Mouse (Mus musculus) MEL-GATA-1-ER (cell line): ENCODE data around the gene Cpxm1.
A peak's percentile ranks its signal among the peaks of the same experiment; 100 is the strongest.
"Not testable (repeated sequence)": the region's sequence is repeated elsewhere in the genome, so short reads cannot be mapped to it uniquely, and the experiment has no call there.

ENCODE experiments used
- DNase-seq: peaks from one replicate; pipeline ENCODE4 v3.0.0-alpha.2; 2012; ENCODE audit warnings: low read depth; ENCODE audit errors: extremely low read depth

The Cpxm1 gene

GRCm38 (mm10) chr2:130404939-130405338 is 7.6 kb upstream of the Cpxm1 start, which contains the start of the genes Gm28372 and 1700020A23Rik:
Gene Gm28372, plus strand, starts transcription at chr2:130405239.
Gene 1700020A23Rik, plus strand, starts transcription at chr2:130405259.
- no peak for DNase-seq

DNA sequence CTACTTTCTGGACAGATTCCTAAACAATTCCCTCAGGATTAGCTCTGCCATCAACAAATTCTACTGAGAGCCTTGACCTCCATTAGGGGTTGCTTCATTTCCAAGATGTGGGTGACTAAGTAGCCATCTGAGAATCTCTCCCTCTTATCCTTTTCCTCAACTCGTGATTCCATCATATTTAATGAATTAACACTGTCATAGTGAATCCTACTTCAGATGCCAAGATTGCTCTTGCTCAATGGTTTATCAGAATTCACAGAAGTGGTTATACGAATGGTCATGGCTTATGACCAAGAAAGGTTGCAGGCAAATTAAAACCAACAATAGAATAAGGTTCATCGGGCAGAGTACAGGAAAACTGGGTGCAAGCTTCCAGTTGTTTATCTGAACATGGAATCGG is 4.5 kb upstream of the Cpxm1 start:
- no peak for DNase-seq

DNA sequence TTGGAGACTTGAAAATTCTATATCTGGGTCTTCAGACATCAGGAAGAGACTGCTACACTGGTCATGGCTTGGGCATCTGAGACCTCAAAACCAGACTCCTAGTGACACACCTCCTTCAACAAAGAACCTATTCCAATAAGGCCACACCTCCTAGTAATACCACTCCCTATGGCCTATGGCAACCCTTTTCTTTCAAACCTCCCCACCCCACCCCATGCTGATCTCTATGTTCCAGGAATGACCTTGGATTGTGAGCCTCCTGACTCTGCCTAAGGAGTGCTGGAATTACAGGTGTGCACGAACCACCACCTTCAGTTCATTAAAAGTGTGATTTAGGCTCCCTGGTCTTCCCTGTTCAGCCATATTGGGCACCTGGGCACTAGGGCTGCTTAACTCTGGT is 2.7 kb upstream of the Cpxm1 start:
- no peak for DNase-seq

DNA sequence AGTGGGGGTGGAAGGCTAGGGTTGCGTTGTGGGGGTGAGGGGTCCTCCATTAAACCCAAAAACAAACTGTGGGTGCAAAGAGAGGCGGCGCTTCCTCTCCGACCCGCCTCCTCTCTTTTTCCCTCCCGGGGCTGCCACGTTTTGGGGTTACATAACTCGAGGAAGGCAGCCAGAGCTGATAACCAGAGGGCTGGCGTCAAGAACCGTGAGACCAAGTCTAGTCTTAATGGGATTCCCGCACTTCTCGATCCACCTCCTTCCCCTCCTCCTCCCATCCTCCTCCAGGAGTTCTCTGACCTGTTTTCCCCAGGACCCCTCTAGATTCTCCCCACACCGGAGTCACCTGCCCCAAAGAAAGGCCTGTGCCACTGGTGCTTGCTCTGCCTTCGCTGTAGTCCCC is 717 bp upstream of the Cpxm1 start:
- DNase-seq, result peak; percentile 31

GRCm38 (mm10) chr2:130395696-130396095 is 1.7 kb downstream of the Cpxm1 start:
- no peak for DNase-seq

GRCm38 (mm10) chr2:130392836-130393235 is 4.5 kb downstream of the Cpxm1 start:
- DNase-seq, result no peak

DNA sequence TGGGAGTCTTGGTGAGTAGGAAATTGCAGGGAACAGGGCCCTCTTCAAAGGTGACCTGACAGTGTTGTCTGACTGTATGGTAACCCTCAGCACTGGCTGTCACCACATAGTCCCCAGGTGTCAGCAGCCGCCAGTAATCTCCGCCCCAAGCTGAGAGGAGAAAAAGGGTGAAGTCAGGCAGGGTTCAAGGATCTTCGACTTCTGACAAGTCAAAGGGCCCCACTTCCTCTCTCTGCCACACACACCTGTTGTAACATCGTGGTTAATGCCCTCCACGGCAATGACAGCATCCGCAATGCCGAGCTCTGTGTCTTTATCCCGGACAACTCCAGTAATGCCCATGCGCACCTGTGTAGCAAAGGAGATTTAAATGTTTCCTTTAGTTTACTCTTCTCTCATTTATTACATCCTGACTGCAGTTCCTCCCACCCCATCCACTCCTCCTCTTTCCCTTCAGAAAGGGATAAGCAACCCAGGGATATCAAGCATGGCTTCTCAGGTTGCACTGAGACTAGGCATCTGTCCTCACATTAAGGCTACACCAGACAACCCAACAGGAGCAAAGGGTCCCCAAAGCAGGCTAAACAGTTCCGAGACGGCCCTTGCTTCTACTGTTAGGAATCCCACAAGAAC is 6.3 kb downstream of the Cpxm1 start:
- DNase-seq, result no peak

DNA sequence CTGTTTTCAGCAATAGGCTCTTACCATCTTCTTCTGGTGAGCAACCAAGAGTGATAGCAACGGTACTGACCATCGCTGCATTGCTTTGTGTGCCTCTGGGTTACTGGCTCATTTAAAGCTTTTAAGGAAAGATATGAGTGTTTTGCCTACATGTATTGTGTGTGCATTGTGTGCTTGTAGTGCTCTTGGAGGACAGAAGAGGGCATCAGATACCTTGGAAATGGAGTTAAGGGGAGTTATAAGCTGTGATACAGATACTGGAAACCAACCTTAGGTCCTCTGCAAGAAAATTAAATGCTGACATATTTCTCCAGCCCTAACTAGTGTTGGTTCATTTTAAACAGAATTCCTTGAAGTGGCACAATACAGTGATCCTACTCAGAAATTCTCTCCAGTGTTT is 8.6 kb downstream of the Cpxm1 start:
- DNase-seq, result peak; percentile 37

- DNase-seq, result no peak
These were observed 11.2 kb downstream of the Cpxm1 start for GRCm38 (mm10) chr2:130386212-130386611.

DNA sequence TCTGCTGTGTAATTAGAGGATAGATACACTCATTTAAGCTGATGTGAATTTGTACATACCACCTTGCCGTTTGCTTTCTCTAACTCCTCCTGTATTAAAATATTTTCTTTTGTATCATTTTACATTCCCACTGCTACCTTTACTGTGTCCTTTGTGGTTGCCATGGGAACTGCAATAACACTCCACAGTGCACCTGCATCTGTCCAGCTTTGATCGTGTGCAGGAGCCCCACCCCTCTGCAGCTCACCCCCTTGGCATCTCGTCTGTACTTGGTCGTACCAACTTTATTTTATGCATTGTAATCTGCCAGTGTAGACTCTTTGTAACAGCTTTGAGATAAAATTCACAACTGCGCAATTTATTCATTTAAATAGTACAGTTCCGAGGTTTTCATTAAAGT is 13.5 kb downstream of the Cpxm1 start:
- no peak for DNase-seq

DNA sequence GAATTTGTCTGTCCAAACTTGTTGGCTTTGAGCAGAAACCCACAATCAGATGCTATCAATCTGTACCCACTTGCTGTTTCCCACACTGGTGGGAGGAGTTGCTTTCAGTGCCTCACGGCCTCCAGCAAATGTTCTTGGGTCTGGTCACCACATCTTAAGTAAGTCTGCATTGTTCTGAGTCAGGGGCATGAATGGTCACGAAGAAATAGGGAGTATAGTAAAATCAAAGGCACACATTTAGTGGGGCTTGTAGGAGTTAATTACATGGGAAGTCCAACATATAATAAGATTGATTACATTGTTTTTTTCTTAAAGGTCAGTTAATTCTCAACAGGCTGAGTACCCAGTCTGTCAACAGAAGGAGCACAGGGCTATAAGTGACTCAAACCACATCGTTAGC is 14.2 kb downstream of the Cpxm1 start:
- no peak for DNase-seq

DNA sequence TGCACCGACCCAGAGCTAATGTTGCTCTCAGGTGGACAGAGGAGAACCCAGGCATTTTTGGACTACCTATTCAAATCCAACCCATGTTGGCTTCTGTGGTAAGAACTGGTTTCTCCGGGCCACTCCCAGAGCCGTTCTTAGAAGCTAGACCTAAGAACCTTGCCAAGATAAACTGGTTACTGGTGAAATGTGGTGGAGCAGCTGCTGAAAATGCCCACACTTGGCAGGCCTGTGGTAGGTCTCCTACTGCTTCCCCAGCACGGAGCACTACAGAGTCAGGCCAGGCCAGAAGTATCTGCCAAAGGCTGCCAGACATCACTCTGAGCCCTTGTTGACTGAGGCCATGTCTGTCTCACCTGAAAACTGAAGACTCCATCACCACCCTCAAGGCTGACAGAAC is 22.4 kb downstream of the Cpxm1 start:
- no peak for DNase-seq

DNA sequence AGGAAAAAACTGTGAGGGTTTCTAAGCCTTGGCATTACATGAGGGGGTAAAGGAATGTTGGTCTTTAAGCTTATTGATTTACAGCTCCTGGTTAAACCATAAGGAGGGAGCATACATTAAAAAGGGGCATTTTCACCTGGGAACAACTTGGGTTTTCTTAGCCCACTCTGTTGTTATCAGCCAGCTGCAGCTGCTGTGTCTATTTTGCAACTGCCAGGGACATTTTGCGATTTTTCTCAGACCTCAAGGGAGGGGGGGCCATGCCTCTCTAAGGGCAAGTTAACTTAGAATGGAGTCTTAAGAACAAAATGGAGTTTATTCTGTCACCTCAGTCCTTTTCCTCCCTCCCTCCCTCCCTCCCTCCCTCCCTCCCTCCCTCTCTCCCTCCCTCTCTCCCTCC is 24.3 kb downstream of the Cpxm1 start:
- DNase-seq, result not testable (repeated sequence)

DNA sequence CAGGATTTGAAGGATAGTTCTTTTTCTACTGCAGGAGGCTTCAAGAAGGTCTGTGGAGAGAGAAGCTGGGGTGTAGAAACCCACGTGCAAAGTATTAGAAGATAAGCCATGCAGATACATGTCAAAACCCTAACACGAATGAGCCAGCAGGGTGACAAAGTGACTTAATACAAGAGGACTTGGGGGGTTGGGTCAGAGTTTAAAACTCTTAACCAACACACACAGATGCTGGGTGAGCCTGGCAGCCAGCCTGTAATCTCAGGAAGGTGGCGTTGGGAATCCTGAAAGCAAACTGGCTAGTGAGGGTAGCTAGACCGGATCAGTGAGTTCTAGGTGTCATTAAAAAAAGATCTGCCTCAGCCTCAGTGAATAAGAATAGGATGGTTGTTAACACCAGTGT is 30.0 kb downstream of the Cpxm1 start:
- no peak for DNase-seq

- DNase-seq, result no peak
These were observed 31.9 kb downstream of the Cpxm1 start for GRCm38 (mm10) chr2:130365211-130366094.

- DNase-seq, result no peak
These were observed 34.8 kb downstream of the Cpxm1 start for GRCm38 (mm10) chr2:130362511-130363026.

GRCm38 (mm10) chr2:130358852-130359251 is 38.5 kb downstream of the Cpxm1 start:
- no peak for DNase-seq

DNA sequence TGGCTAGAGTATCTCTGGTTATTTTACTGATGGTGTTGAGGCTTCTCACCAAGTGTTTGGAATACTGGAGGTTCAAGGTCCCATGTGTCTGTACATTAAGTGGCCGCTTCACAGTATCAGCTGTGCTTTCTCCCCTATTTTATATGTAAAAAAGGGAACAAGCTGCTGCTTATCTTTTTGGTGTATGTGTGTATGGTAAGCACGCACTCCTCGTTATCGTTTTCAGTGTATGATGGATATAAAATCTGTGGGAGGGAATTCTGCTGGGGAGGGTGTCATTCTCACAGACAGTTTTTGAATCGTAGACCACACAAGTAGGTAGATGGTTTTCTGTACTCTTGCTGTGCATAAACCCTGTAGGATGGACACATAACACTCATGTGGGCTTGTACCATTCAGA is 39.8 kb downstream of the Cpxm1 start:
- DNase-seq, result no peak

DNA sequence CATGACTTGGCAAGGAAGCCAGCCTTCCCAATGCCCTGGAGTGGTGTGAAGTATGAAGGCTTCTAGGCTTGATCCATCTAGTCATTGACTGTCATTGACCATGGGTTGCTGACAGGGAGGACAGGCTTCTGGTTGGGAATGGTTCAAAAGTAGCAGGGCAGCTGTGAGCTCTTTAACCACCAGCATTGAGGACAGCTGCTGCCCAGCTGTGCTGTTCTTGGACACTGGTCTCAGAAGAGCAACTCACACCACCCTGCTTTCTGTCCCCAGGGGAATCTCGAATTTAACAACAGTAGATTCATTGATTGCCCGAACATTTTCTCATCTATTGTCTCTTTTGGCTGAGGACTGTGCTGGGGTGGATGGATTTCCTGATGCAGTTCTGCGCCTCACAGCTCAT is 43.5 kb downstream of the Cpxm1 start:
- DNase-seq, result no peak

- DNase-seq, result no peak
These were observed 44.0 kb downstream of the Cpxm1 start for GRCm38 (mm10) chr2:130353411-130353810.

DNA sequence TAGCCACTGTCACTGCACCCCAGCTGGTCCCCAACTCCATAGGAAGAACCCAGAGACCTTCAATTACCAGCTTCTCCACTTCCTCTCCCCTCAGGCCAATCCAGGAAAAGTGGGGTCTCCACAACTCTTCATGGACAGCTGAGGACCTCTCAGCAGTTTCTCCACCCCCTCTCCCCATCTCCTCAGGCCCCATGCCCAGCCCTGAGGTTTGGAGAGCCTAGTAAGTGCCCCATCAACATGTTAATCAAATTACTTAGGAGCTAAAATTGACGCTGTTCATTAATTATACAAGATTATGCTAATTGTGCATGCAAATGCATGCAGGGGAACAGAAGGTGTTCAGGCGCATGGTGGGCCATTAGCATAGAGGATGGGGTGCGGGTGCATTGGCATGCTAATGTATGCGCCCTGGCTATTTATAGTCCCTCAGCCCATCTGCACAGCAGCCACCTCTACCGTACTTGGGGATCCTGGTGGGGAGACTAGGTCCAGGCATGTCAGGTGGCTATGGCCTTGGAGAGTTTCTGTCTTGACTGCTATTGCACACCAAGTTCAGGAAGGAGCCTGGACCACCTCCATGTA is 45.5 kb downstream of the Cpxm1 start:
- no peak for DNase-seq

DNA sequence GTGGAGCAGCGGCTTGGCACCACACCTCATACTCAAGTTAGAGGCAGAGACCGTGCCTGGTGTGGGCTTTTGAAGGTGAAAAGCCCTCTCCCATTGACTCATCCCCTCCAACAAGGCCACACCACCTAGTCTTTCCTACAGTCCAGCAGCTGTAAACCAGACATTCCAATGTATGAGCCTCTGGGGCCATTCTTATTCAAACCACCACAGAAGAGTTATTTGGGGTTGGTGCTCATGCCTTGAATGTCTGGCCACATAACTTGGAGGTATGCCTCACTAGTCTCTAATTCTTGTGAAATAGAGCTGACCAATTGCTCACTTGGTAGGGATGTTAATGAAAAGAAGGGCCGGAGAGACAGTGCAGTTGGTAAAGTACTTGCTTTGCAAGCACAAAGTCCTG is 47.0 kb downstream of the Cpxm1 start:
- no peak for DNase-seq
